Mouse (Mus musculus) heart, embryonic 12.5 days (tissue): ENCODE results near the gene B4galt2. TPM values are rescaled to one million over a fixed set of nuclear protein-coding genes. Genes with fewer than 3 reads are reported as not detected.

Experiments used
- ATAC-seq: fragments of 200-750 bp; cut with Nextera tagmentation; 2 replicates; pipeline ENCODE4 v1.8.0; 2017; ENCODE audit warnings: moderate TSS enrichment, moderate library complexity; ENCODE audit not compliant: insufficient number of reproducible peaks, low FRiP score
- H3K27ac ChIP-seq: fragments of 300-500 bp; sonication (generic); 2 replicates; pipeline ENCODE4 v1.5.1; 2016; ENCODE audit warnings: mild to moderate bottlenecking, moderate library complexity; ENCODE audit not compliant: poor library complexity, severe bottlenecking
- H3K27me3 ChIP-seq: fragments of 300-500 bp; sonication (generic); replicated peaks from 2 replicates; pipeline ENCODE4 v1.6.1; 2016; ENCODE audit warnings: mild to moderate bottlenecking, moderate library complexity
- H3K36me3 ChIP-seq: fragments of 300-500 bp; sonication (generic); 2 replicates; pipeline ENCODE4 v1.6.1; 2016; ENCODE audit warnings: mild to moderate bottlenecking, moderate library complexity
- H3K4me1 ChIP-seq: fragments of 300-500 bp; sonication (generic); replicated peaks from 2 replicates; pipeline ENCODE4 v1.6.1; 2016; ENCODE audit warnings: mild to moderate bottlenecking
- H3K4me2 ChIP-seq: fragments of 300-500 bp; sonication (generic); 2 replicates; pipeline ENCODE4 v1.6.1; 2016; ENCODE audit warnings: mild to moderate bottlenecking, moderate library complexity
- H3K4me3 ChIP-seq: fragments of 300-500 bp; sonication (generic); 2 replicates; pipeline ENCODE4 v1.5.1; 2016; ENCODE audit warnings: mild to moderate bottlenecking
- H3K9ac ChIP-seq: fragments of 300-500 bp; sonication (generic); 2 replicates; pipeline ENCODE4 v1.6.1; 2016; ENCODE audit warnings: mild to moderate bottlenecking, moderate library complexity
- H3K9me3 ChIP-seq: fragments of 300-500 bp; sonication (generic); replicated peaks from 2 replicates; pipeline ENCODE4 v1.6.1; 2016; ENCODE audit warnings: mild to moderate bottlenecking, moderate library complexity
- WGBS: fragments of 180-500 bp; shearing (Covaris S2); methylation state at CpG from one replicate; pipeline ENCODE4 v1.1.7; 2016; 5-methylcytosine and 5-hydroxymethylcytosine counted together
- polyA plus RNA-seq: library from polyadenylated mRNA; unstranded; fragments of >200 nt; fragmentation: Nextera tagmentation; extraction: Ambion mirVana; gene quantifications from 2 replicates; pipeline ENCODE4 v1.2.1, GENCODE M21; 2016

B4galt2 gene
- polyA plus RNA-seq, 1 experiment from 2014 or later, result 18.3 TPM

- Histone ChIP-seq H3K4me2 (no peak overlapping the region), H3K27me3 (0 out of 2 replicates have a peak, but pooled peaks cover 12% of the 10 kb centered on the region), H3K9ac (no peak overlapping the region), H3K9me3 (no peaks in the 10 kb centered on the region), H3K36me3 (peaks cover 4% of the 10 kb centered on the region; the same call in 1 of the 2 replicates), H3K27ac (no peak overlapping the region), H3K4me1 (peaks cover 15% of the 10 kb centered on the region), H3K4me3 (no peak overlapping the region)
- 78% methylated on average over 5 of the region's 5 CpGs for WGBS
- ATAC-seq, result no peak
These were observed 33.8 kb downstream of the B4galt2 start for GRCm38 (mm10) chr4:117849506-117849905.

- Histone ChIP-seq H3K27ac (no peak overlapping the region), H3K36me3 (peaks cover 4% of the 10 kb centered on the region; the same call in 1 of the 2 replicates), H3K27me3 (0 out of 2 replicates have a peak, but pooled peaks cover 12% of the 10 kb centered on the region), H3K4me3 (no peak overlapping the region), H3K9ac (no peak overlapping the region), H3K9me3 (no peaks in the 10 kb centered on the region), H3K4me1 (peaks cover 10% of the 10 kb centered on the region), H3K4me2 (no peak overlapping the region)
- no peak for ATAC-seq
- WGBS, result 52% methylated on average over 17 of the region's 17 CpGs
These were observed 34.2 kb downstream of the B4galt2 start for GRCm38 (mm10) chr4:117849063-117849462.

GRCm38 (mm10) chr4:117847011-117847410, 36.3 kb downstream of the B4galt2 start:
- Histone ChIP-seq H3K9ac (no peak overlapping the region), H3K4me3 (no peak overlapping the region), H3K36me3 (peaks cover 4% of the 10 kb centered on the region; the same call in 1 of the 2 replicates), H3K9me3 (no peaks in the 10 kb centered on the region), H3K4me2 (no peak overlapping the region), H3K27me3 (0 out of 2 replicates have a peak, but pooled peaks cover 12% of the 10 kb centered on the region), H3K4me1 (peaks cover 5% of the 10 kb centered on the region), H3K27ac (no peak overlapping the region)
- no peak for ATAC-seq
- WGBS, result 67% methylated on average over 2 of the region's 2 CpGs

- ATAC-seq, result no peak
- Histone ChIP-seq H3K27me3 (0 out of 2 replicates have a peak, but pooled peaks cover 12% of the 10 kb centered on the region), H3K9ac (no peak overlapping the region), H3K27ac (no peak overlapping the region), H3K4me1 (peaks cover 5% of the 10 kb centered on the region), H3K36me3 (peaks cover 4% of the 10 kb centered on the region; the same call in 1 of the 2 replicates), H3K4me3 (no peak overlapping the region), H3K9me3 (no peaks in the 10 kb centered on the region), H3K4me2 (no peak overlapping the region)
- WGBS, result 95% methylated on average over 4 of the region's 4 CpGs
These were observed 37.0 kb downstream of the B4galt2 start for GRCm38 (mm10) chr4:117846261-117846660.

- Histone ChIP-seq H3K27me3 (0 out of 2 replicates have a peak, but pooled peaks cover 12% of the 10 kb centered on the region), H3K4me2 (no peak overlapping the region)
- 77% methylated on average over 11 of the region's 11 CpGs for WGBS
These were observed 38.0 kb downstream of the B4galt2 start for GRCm38 (mm10) chr4:117845316-117845715.

GRCm38 (mm10) chr4:117844467-117844866, 38.8 kb downstream of the B4galt2 start:
- peaks cover 4% of the 10 kb centered on the region; the same call in 1 of the 2 replicates for H3K36me3 ChIP-seq
- 83% methylated on average over 5 of the region's 5 CpGs for WGBS
- no peak overlapping the region for H3K9ac ChIP-seq
- no peak overlapping the region for H3K4me2 ChIP-seq
- no peak overlapping the region for H3K27ac ChIP-seq
- no peaks in the 10 kb centered on the region for H3K9me3 ChIP-seq
- no peak overlapping the region for H3K4me3 ChIP-seq
- no peak for ATAC-seq
- peaks cover 5% of the 10 kb centered on the region for H3K4me1 ChIP-seq
- 0 out of 2 replicates have a peak, but pooled peaks cover 12% of the 10 kb centered on the region for H3K27me3 ChIP-seq

More at GRCm38 (mm10) chr4:117845316-117845715, 38.0 kb downstream of the B4galt2 start:
- Histone ChIP-seq H3K9me3 (no peaks in the 10 kb centered on the region), H3K36me3 (peaks cover 4% of the 10 kb centered on the region; the same call in 1 of the 2 replicates), H3K9ac (no peak overlapping the region), H3K4me3 (no peak overlapping the region), H3K27ac (no peak overlapping the region), H3K4me1 (peaks cover 5% of the 10 kb centered on the region)
- no peak for ATAC-seq

GRCm38 (mm10) chr4:117843101-117843500, 40.2 kb downstream of the B4galt2 start:
- Histone ChIP-seq H3K4me1 (no peaks in the 10 kb centered on the region), H3K9ac (no peak overlapping the region), H3K36me3 (peaks cover 4% of the 10 kb centered on the region; the same call in 1 of the 2 replicates), H3K27ac (no peak overlapping the region), H3K9me3 (no peaks in the 10 kb centered on the region), H3K4me3 (no peak overlapping the region), H3K27me3 (0 out of 2 replicates have a peak, but pooled peaks cover 5% of the 10 kb centered on the region), H3K4me2 (no peak overlapping the region)
- ATAC-seq, result no peak
- 81% methylated on average over 5 of the region's 5 CpGs for WGBS

- H3K9ac ChIP-seq, result no peak overlapping the region
- no peak for ATAC-seq
These were observed 41.7 kb downstream of the B4galt2 start for GRCm38 (mm10) chr4:117841566-117841965.

GRCm38 (mm10) chr4:117840821-117841220, 42.5 kb downstream of the B4galt2 start:
- Histone ChIP-seq H3K4me2 (no peak overlapping the region), H3K36me3 (peaks cover 2% of the 10 kb centered on the region; the same call in 1 of the 2 replicates), H3K9me3 (no peaks in the 10 kb centered on the region), H3K9ac (no peak overlapping the region), H3K27ac (no peak overlapping the region), H3K4me3 (no peak overlapping the region), H3K27me3 (no peaks in the 10 kb centered on the region), H3K4me1 (no peaks in the 10 kb centered on the region)
- 90% methylated on average over 5 of the region's 5 CpGs for WGBS
- ATAC-seq, result no peak

More at GRCm38 (mm10) chr4:117841566-117841965, 41.7 kb downstream of the B4galt2 start:
- Histone ChIP-seq H3K4me2 (no peak overlapping the region), H3K4me3 (no peak overlapping the region), H3K27me3 (no peaks in the 10 kb centered on the region), H3K4me1 (no peaks in the 10 kb centered on the region), H3K27ac (no peak overlapping the region), H3K36me3 (peaks cover 4% of the 10 kb centered on the region; the same call in 1 of the 2 replicates), H3K9me3 (no peaks in the 10 kb centered on the region)
- WGBS, result 73% methylated on average over 3 of the region's 3 CpGs

GRCm38 (mm10) chr4:117839366-117839765, 43.9 kb downstream of the B4galt2 start:
- Histone ChIP-seq H3K4me1 (peaks cover 6% of the 10 kb centered on the region), H3K27me3 (no peaks in the 10 kb centered on the region), H3K36me3 (no peaks in the 10 kb centered on the region), H3K27ac (no peak overlapping the region), H3K9ac (no peak overlapping the region), H3K9me3 (no peaks in the 10 kb centered on the region), H3K4me3 (no peak overlapping the region), H3K4me2 (no peak overlapping the region; the same call in 1 of the 2 replicates)
- ATAC-seq, result no peak
- WGBS, result 73% methylated on average over 6 of the region's 6 CpGs

- no peak for ATAC-seq
- no peak overlapping the region for H3K27ac ChIP-seq
- 58% methylated on average over 4 of the region's 4 CpGs for WGBS
- no peak overlapping the region for H3K9ac ChIP-seq
- no peaks in the 10 kb centered on the region for H3K27me3 ChIP-seq
- no peaks in the 10 kb centered on the region for H3K36me3 ChIP-seq
- H3K4me1 ChIP-seq, result peaks cover 9% of the 10 kb centered on the region
- peak overlapping the region; percentile 76 for H3K4me3 ChIP-seq
- peak overlapping the region; percentile 89 for H3K4me2 ChIP-seq
- no peaks in the 10 kb centered on the region for H3K9me3 ChIP-seq
These were observed 46.0 kb downstream of the B4galt2 start for GRCm38 (mm10) chr4:117837271-117837670.
